Mouse (Mus musculus) forebrain, embryonic 10.5 days (tissue): ENCODE measurements around the gene Kctd10. TPM values are rescaled to one million over a fixed set of nuclear protein-coding genes. Genes with fewer than 3 reads are reported as not detected.

Experiments
- DNase-seq: peaks from one replicate; pipeline ENCODE4 v3.0.0-alpha.2; 2017; ENCODE audit warnings: low spot score; ENCODE audit errors: extremely low spot score
- H3K27ac ChIP-seq: fragments of 300-500 bp; sonication (generic); 2 replicates; pipeline ENCODE4 v1.5.1; 2016; ENCODE audit warnings: mild to moderate bottlenecking
- H3K27me3 ChIP-seq: fragments of 300-500 bp; sonication (generic); 2 replicates; pipeline ENCODE4 v1.6.1; 2016; ENCODE audit warnings: mild to moderate bottlenecking; ENCODE audit not compliant: poor library complexity, severe bottlenecking
- H3K36me3 ChIP-seq: fragments of 300-500 bp; sonication (generic); replicated peaks from 2 replicates; pipeline ENCODE4 v1.6.1; 2016; ENCODE audit warnings: mild to moderate bottlenecking, moderate library complexity
- H3K4me1 ChIP-seq: fragments of 300-500 bp; sonication (generic); 2 replicates; pipeline ENCODE4 v1.6.1; 2016
- H3K4me3 ChIP-seq: fragments of 300-500 bp; sonication (generic); 2 replicates; pipeline ENCODE4 v1.5.1; 2016; ENCODE audit warnings: mild to moderate bottlenecking, moderate library complexity
- H3K9me3 ChIP-seq: fragments of 300-500 bp; sonication (generic); 2 replicates; pipeline ENCODE4 v1.6.1; 2016; ENCODE audit warnings: mild to moderate bottlenecking, moderate library complexity
- WGBS: fragments of 180-500 bp; shearing (Covaris S2); methylation state at CpG from one replicate; pipeline ENCODE4 v1.1.7; 2016; 5-methylcytosine and 5-hydroxymethylcytosine counted together
- polyA plus RNA-seq: library from polyadenylated mRNA; unstranded; fragments of >200 nt; fragmentation: Nextera tagmentation; extraction: Ambion mirVana; gene quantifications from 2 replicates; pipeline ENCODE4 v1.2.1, GENCODE M21; 2016

Gene Kctd10
- polyA plus RNA-seq, result 87.2 and 90.2 TPM in 2 replicates

- no peaks in the 10 kb centered on the region for H3K27me3 ChIP-seq
- WGBS, result under 1% methylated on average over 74 of the region's 74 CpGs
- no peaks in the 10 kb centered on the region for H3K9me3 ChIP-seq
- H3K27ac ChIP-seq, result peak within 1 kb of the TSS; percentile 97
- peak within 1 kb of the TSS; percentile 99 for H3K4me3 ChIP-seq
- DNase-seq, result peak; percentile 90
- peaks cover 35% of the 10 kb centered on the region for H3K36me3 ChIP-seq
- H3K4me1 ChIP-seq, result peaks cover 50% of the 10 kb centered on the region
Measured at GRCm38 (mm10) chr5:114380209-114381012, at the start of gene Kctd10, which contains the start of gene Ube3b. Gene Kctd10, minus strand, starts transcription at chr5:114380508. Gene Ube3b, plus strand, starts transcription at chr5:114380607.

GRCm38 (mm10) chr5:114429781-114430180 is 49.5 kb upstream of the Kctd10 start:
- Histone ChIP-seq H3K27me3 (no peaks in the 10 kb centered on the region), H3K4me3 (no peak overlapping the region), H3K4me1 (peaks cover 14% of the 10 kb centered on the region), H3K36me3 (peaks cover 8% of the 10 kb centered on the region), H3K27ac (no peak overlapping the region), H3K9me3 (no peaks in the 10 kb centered on the region)
- WGBS, result 90% methylated on average over 7 of the region's 7 CpGs
- no peak for DNase-seq

- H3K36me3 ChIP-seq, result no peaks in the 10 kb centered on the region
- DNase-seq, result no peak
- no peaks in the 10 kb centered on the region for H3K27me3 ChIP-seq
- H3K4me3 ChIP-seq, result no peak overlapping the region
- WGBS, result 87% methylated on average over 18 of the region's 18 CpGs
- H3K9me3 ChIP-seq, result no peaks in the 10 kb centered on the region
- no peak overlapping the region for H3K27ac ChIP-seq
- peaks cover 14% of the 10 kb centered on the region for H3K4me1 ChIP-seq
Measured at GRCm38 (mm10) chr5:114428621-114429020, 48.3 kb upstream of the Kctd10 start.

GRCm38 (mm10) chr5:114426732-114427131 is 46.4 kb upstream of the Kctd10 start:
- no peaks in the 10 kb centered on the region for H3K9me3 ChIP-seq
- DNase-seq, result no peak
- peaks cover 6% of the 10 kb centered on the region; the same call in 1 of the 2 replicates for H3K36me3 ChIP-seq
- H3K4me3 ChIP-seq, result no peak overlapping the region
- H3K27me3 ChIP-seq, result no peaks in the 10 kb centered on the region
- H3K4me1 ChIP-seq, result peaks cover 16% of the 10 kb centered on the region
- H3K27ac ChIP-seq, result no peak overlapping the region
- 84% methylated on average over 6 of the region's 6 CpGs for WGBS

GRCm38 (mm10) chr5:114423961-114424360 is 43.7 kb upstream of the Kctd10 start:
- no peaks in the 10 kb centered on the region for H3K9me3 ChIP-seq
- no peak overlapping the region for H3K27ac ChIP-seq
- H3K27me3 ChIP-seq, result no peaks in the 10 kb centered on the region
- H3K4me1 ChIP-seq, result 0 out of 2 replicates have a peak, but pooled peaks cover 3% of the 10 kb centered on the region
- 89% methylated on average over 5 of the region's 5 CpGs for WGBS
- H3K4me3 ChIP-seq, result no peak overlapping the region
- DNase-seq, result no peak
- peaks cover 34% of the 10 kb centered on the region for H3K36me3 ChIP-seq

- DNase-seq, result no peak
- H3K4me1 ChIP-seq, result 0 out of 2 replicates have a peak, but pooled peaks cover 3% of the 10 kb centered on the region
- H3K27me3 ChIP-seq, result no peaks in the 10 kb centered on the region
- no peak overlapping the region for H3K4me3 ChIP-seq
- 58% methylated on average over 5 of the region's 5 CpGs for WGBS
- H3K27ac ChIP-seq, result peak overlapping the region; percentile 26; the same call in 1 of the 2 replicates
- H3K36me3 ChIP-seq, result peaks cover 47% of the 10 kb centered on the region
- no peaks in the 10 kb centered on the region for H3K9me3 ChIP-seq
Measured at GRCm38 (mm10) chr5:114422591-114422990, 42.3 kb upstream of the Kctd10 start.

- no peaks in the 10 kb centered on the region for H3K27me3 ChIP-seq
- no peaks in the 10 kb centered on the region for H3K9me3 ChIP-seq
- no peak overlapping the region for H3K4me3 ChIP-seq
- no peak for DNase-seq
- 86% methylated on average over 11 of the region's 11 CpGs for WGBS
- H3K27ac ChIP-seq, result 0 out of 2 replicates have a peak overlapping the region, but pooled peaks have one; percentile 3
- H3K4me1 ChIP-seq, result 0 out of 2 replicates have a peak, but pooled peaks cover 3% of the 10 kb centered on the region
- peaks cover 56% of the 10 kb centered on the region for H3K36me3 ChIP-seq
Measured at GRCm38 (mm10) chr5:114421561-114422298, 41.4 kb upstream of the Kctd10 start.

- no peaks in the 10 kb centered on the region for H3K27me3 ChIP-seq
- DNase-seq, result peak; percentile 22
- H3K27ac ChIP-seq, result no peak overlapping the region
- peaks cover 88% of the 10 kb centered on the region for H3K36me3 ChIP-seq
- no peaks in the 10 kb centered on the region for H3K9me3 ChIP-seq
- 87% methylated on average over 8 of the region's 8 CpGs for WGBS
- no peak overlapping the region for H3K4me3 ChIP-seq
- H3K4me1 ChIP-seq, result 0 out of 2 replicates have a peak, but pooled peaks cover 3% of the 10 kb centered on the region
Measured at GRCm38 (mm10) chr5:114418541-114418940, 38.2 kb upstream of the Kctd10 start.

GRCm38 (mm10) chr5:114416855-114417254 is 36.5 kb upstream of the Kctd10 start:
- WGBS, result 94% methylated on average over 8 of the region's 8 CpGs

GRCm38 (mm10) chr5:114415606-114416005 is 35.3 kb upstream of the Kctd10 start:
- Histone ChIP-seq H3K9me3 (no peaks in the 10 kb centered on the region), H3K4me1 (no peaks in the 10 kb centered on the region), H3K27me3 (no peaks in the 10 kb centered on the region), H3K36me3 (peaks cover 100% of the 10 kb centered on the region), H3K4me3 (no peak overlapping the region), H3K27ac (no peak overlapping the region)
- no peak for DNase-seq
- 91% methylated on average over 5 of the region's 5 CpGs for WGBS

More at GRCm38 (mm10) chr5:114416855-114417254, 36.5 kb upstream of the Kctd10 start:
- no peaks in the 10 kb centered on the region for H3K9me3 ChIP-seq
- H3K27me3 ChIP-seq, result no peaks in the 10 kb centered on the region
- no peaks in the 10 kb centered on the region for H3K4me1 ChIP-seq
- DNase-seq, result no peak
- no peak overlapping the region for H3K27ac ChIP-seq
- H3K36me3 ChIP-seq, result peaks cover 100% of the 10 kb centered on the region
- H3K4me3 ChIP-seq, result no peak overlapping the region

- no peak overlapping the region for H3K4me3 ChIP-seq
- no peaks in the 10 kb centered on the region for H3K27me3 ChIP-seq
- no peak overlapping the region for H3K27ac ChIP-seq
- H3K4me1 ChIP-seq, result no peaks in the 10 kb centered on the region
- no peaks in the 10 kb centered on the region for H3K9me3 ChIP-seq
- WGBS, result 85% methylated on average over 16 of the region's 16 CpGs
- DNase-seq, result no peak
- peaks cover 100% of the 10 kb centered on the region for H3K36me3 ChIP-seq
Measured at GRCm38 (mm10) chr5:114413067-114413735, 32.9 kb upstream of the Kctd10 start.

- no peaks in the 10 kb centered on the region for H3K4me1 ChIP-seq
Measured at GRCm38 (mm10) chr5:114412361-114412998, 32.2 kb upstream of the Kctd10 start.

More at GRCm38 (mm10) chr5:114412361-114412998, 32.2 kb upstream of the Kctd10 start:
- Histone ChIP-seq H3K27ac (no peak overlapping the region), H3K4me3 (no peak overlapping the region), H3K36me3 (peaks cover 100% of the 10 kb centered on the region), H3K27me3 (no peaks in the 10 kb centered on the region), H3K9me3 (no peaks in the 10 kb centered on the region)
- DNase-seq, result no peak
- WGBS, result 86% methylated on average over 23 of the region's 23 CpGs
